Mouse (Mus musculus) hindbrain, embryonic 12.5 days (tissue): ENCODE measurements around the gene Vtcn1. TPM values are rescaled to one million over a fixed set of nuclear protein-coding genes. Genes with fewer than 3 reads are reported as not detected.

Experiments used
- ATAC-seq: fragments of 200-750 bp; cut with Nextera tagmentation; 2 replicates; pipeline ENCODE4 v1.8.0; 2017; ENCODE audit warnings: moderate TSS enrichment; ENCODE audit not compliant: low FRiP score
- H3K27ac ChIP-seq: fragments of 300-500 bp; sonication (generic); 2 replicates; pipeline ENCODE4 v1.5.1; 2016; ENCODE audit warnings: mild to moderate bottlenecking
- H3K27me3 ChIP-seq: fragments of 300-500 bp; sonication (generic); 2 replicates; pipeline ENCODE4 v1.6.1; 2016; ENCODE audit warnings: mild to moderate bottlenecking
- H3K36me3 ChIP-seq: fragments of 300-500 bp; sonication (generic); 2 replicates; pipeline ENCODE4 v1.6.1; 2016; ENCODE audit warnings: mild to moderate bottlenecking
- H3K4me1 ChIP-seq: fragments of 300-500 bp; sonication (generic); 2 replicates; pipeline ENCODE4 v1.6.1; 2016
- H3K4me2 ChIP-seq: fragments of 300-500 bp; sonication (generic); replicated peaks from 2 replicates; pipeline ENCODE4 v1.6.1; 2016; ENCODE audit warnings: mild to moderate bottlenecking
- H3K4me3 ChIP-seq: fragments of 300-500 bp; sonication (generic); 2 replicates; pipeline ENCODE4 v1.5.1; 2016; ENCODE audit warnings: mild to moderate bottlenecking
- H3K9ac ChIP-seq: fragments of 300-500 bp; sonication (generic); 2 replicates; pipeline ENCODE4 v1.6.1; 2016; ENCODE audit warnings: mild to moderate bottlenecking, moderate library complexity
- H3K9me3 ChIP-seq: fragments of 300-500 bp; sonication (generic); replicated peaks from 2 replicates; pipeline ENCODE4 v1.6.1; 2016; ENCODE audit warnings: mild to moderate bottlenecking
- WGBS: fragments of 180-500 bp; shearing (Covaris S2); methylation state at CpG from one replicate; pipeline ENCODE4 v1.1.7; 2016; 5-methylcytosine and 5-hydroxymethylcytosine counted together
- polyA plus RNA-seq: library from polyadenylated mRNA; unstranded; fragments of >200 nt; fragmentation: Nextera tagmentation; extraction: Ambion mirVana; gene quantifications from 2 replicates; pipeline ENCODE4 v1.2.1, GENCODE M21; 2016

The Vtcn1 gene
- polyA plus RNA-seq: 0.15 TPM in 1 of 2 replicates, not detected in the other

DNA sequence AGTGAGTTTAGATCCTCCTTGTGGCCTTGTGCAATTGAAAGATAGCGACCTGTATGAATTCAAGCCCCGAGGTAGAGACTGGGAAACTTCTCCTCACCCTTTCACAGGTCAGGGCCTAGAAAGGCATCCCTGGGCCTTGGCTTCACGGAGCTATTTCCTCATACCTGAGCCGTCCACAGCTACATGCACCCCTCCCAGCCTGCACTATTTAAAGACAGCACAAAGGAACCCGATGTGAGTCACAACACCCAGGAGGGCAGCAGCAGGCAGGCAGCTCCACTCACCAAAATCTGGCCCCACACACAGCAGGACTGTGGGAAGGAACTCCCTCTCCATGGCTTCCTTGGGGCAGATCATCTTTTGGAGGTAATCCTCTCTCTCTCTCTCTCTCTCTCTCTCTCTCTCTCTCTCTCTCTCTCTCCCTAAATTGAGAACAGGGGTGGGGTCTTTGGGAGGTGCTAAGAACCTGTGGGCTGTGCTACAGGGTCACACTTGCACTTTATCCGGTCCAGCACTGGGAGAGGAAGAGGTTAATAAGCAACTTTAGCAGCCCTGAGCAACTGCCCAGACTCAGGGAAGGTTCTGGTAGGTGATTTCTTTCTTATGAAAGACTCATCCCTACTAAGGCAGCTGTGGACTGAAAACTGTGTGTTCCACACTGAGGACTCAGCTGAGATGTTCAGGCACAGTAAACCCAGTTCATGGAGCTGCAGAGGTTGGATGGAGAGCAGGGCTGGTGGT lies at the start of gene Vtcn1:
Gene Vtcn1, plus strand, starts transcription at position 235 of the 741 bp plus-strand sequence.
- Histone ChIP-seq H3K9ac (no peak within 1 kb of the TSS), H3K36me3 (no peaks in the 10 kb centered on the region), H3K4me3 (no peak within 1 kb of the TSS), H3K9me3 (no peaks in the 10 kb centered on the region), H3K4me1 (no peaks in the 10 kb centered on the region), H3K4me2 (no peak within 1 kb of the TSS), H3K27ac (no peak within 1 kb of the TSS), H3K27me3 (no peaks in the 10 kb centered on the region)
- 56% methylated on average over 6 of the region's 6 CpGs for WGBS
- ATAC-seq: no peak

DNA sequence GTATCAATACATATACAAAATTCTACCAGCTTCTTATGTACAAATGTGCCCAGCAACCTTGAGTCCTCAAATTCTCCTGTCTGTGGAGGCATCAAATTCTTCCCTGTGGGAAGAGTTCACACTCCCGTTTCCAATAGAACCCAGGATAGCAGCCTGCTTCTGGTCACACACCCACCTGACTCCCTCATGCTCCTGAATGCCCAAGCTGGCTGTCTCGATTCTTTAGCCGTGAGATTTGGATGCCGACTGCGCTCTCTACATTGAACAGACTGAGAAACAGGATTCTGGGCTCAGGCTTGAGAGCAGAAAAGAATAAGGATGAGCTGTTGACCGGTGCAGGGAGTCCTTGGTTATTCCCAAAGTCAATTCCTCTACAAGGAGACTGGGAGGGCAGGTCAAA lies 48.3 kb upstream of the Vtcn1 start:
- WGBS: 78% methylated on average over 6 of the region's 6 CpGs
- H3K36me3 ChIP-seq: no peaks in the 10 kb centered on the region
- H3K4me2 ChIP-seq: no peak overlapping the region
- no peaks in the 10 kb centered on the region for H3K4me1 ChIP-seq
- H3K27me3 ChIP-seq: no peaks in the 10 kb centered on the region
- ATAC-seq: no peak
- no peak overlapping the region for H3K9ac ChIP-seq
- no peaks in the 10 kb centered on the region for H3K9me3 ChIP-seq
- H3K27ac ChIP-seq: no peak overlapping the region
- no peak overlapping the region for H3K4me3 ChIP-seq

DNA sequence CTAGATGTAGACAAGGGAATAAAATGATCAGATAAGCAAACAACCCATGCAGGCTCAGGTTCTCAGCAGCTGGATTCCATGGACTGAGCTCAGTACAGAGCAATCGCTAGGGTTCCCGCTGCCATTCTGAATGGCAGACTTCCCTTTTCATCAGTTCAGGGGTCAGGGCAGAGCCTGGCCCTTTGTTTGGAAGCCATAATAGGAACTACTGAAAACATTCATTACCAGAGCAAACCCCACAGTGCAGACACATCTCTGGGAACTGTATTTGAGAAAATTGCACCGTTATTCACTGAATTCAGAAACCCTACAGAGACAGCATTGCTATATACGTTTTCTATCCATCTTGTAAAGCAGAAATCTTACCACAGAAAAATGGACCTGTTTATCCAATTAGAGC lies 47.7 kb upstream of the Vtcn1 start:
- H3K4me2 ChIP-seq: no peak overlapping the region
- no peaks in the 10 kb centered on the region for H3K27me3 ChIP-seq
- ATAC-seq: no peak
- no peaks in the 10 kb centered on the region for H3K9me3 ChIP-seq
- no peak overlapping the region for H3K27ac ChIP-seq
- no peak overlapping the region for H3K4me3 ChIP-seq
- H3K4me1 ChIP-seq: no peaks in the 10 kb centered on the region
- 31% methylated on average over 4 of the region's 4 CpGs for WGBS
- no peaks in the 10 kb centered on the region for H3K36me3 ChIP-seq
- no peak overlapping the region for H3K9ac ChIP-seq

DNA sequence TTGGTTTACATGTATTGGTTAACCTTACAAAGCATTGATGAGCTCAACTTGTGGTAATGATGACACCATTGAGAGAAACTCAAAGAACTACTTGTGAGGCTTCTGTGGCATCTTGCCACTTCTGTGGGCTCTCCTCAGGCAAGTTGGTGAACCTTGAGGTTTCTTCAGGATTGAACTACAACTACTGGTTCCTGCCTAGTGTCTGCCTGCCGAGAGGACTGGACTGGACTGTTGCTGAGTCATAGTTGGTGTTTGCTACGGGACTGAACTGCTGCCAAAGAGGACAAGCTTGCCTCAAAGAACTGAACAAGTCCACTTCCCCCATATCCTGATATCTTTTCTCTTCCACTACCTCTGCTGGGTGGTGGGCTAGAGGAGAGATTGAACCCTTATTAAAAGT lies 39.2 kb upstream of the Vtcn1 start:
- no peak overlapping the region for H3K27ac ChIP-seq
- no peaks in the 10 kb centered on the region for H3K27me3 ChIP-seq
- H3K9ac ChIP-seq: no peak overlapping the region
- no peaks in the 10 kb centered on the region for H3K9me3 ChIP-seq
- H3K4me1 ChIP-seq: no peaks in the 10 kb centered on the region
- no peaks in the 10 kb centered on the region for H3K36me3 ChIP-seq
- ATAC-seq: no peak
- H3K4me2 ChIP-seq: no peak overlapping the region
- 87% methylated on average over 2 of the region's 2 CpGs for WGBS
- no peak overlapping the region for H3K4me3 ChIP-seq

DNA sequence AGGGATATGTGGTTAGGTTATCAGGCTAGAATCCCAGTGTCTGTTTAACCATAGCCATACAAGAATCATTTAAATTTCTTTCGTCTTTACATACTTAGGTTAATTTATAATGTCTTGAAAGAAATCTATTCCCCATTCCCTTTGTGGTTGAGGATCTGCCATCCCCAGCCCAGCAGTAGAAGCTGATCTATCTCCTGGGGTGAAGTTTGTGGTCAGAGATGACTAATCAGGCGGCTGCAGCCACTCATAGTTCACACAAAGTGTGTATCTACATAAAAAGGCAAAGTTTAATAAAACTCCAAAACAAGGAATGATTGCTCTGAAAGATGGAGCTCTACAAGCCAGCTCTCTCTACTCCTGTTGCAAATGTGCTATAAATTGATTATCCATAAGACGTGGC lies 33.6 kb upstream of the Vtcn1 start:
- Histone ChIP-seq H3K9me3 (no peaks in the 10 kb centered on the region), H3K4me2 (no peak overlapping the region), H3K27me3 (no peaks in the 10 kb centered on the region), H3K9ac (no peak overlapping the region), H3K27ac (no peak overlapping the region), H3K4me1 (no peaks in the 10 kb centered on the region), H3K4me3 (no peak overlapping the region), H3K36me3 (no peaks in the 10 kb centered on the region)
- ATAC-seq: no peak
- WGBS: 88% methylated on average over 3 of the region's 3 CpGs

DNA sequence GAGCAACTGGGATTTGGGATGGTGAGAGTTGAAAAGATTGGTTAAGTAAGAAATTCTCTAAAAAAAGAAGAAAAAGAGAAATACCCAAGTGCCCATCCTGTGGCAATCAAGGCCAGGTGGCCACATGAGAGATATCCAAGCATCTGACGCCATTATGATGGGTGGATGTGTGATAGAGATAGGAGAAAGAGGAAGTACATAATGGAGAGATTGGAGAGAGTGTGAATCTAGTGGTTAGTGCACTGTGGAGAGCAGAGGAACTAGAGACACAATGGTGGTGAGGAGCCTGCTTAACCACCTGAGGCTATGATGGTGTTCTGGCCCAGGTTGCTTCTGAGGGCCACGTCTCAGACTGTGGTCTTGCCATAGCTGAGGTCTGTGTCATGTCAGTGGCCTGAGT lies 31.9 kb upstream of the Vtcn1 start:
- no peaks in the 10 kb centered on the region for H3K9me3 ChIP-seq
- H3K4me2 ChIP-seq: no peak overlapping the region
- no peak overlapping the region for H3K27ac ChIP-seq
- H3K4me3 ChIP-seq: no peak overlapping the region
- H3K4me1 ChIP-seq: no peaks in the 10 kb centered on the region
- H3K36me3 ChIP-seq: no peaks in the 10 kb centered on the region
- no peaks in the 10 kb centered on the region for H3K27me3 ChIP-seq
- ATAC-seq: no peak
- H3K9ac ChIP-seq: no peak overlapping the region; the same call in 1 of the 2 replicates
- WGBS: 89% methylated on average over 2 of the region's 2 CpGs

DNA sequence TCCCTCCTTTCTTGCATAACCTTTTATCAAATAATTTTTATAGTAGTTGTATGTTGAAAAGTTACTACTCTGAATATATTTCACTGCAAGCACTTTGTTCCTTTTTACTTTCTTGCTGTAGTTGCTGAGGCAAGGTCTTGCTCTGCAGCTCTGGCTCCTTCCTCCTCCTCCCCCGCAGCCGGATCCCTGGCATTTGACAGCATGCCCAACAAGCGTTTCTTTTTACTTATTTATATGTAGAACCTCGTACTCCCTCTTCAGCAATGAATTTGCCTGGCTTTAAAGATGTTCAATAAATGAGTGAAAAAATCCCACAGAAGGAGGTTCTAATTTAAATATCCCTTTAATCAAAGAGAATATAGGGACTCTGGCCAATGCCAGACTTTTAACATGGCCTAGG lies 28.7 kb upstream of the Vtcn1 start:
- Histone ChIP-seq H3K9ac (no peak overlapping the region), H3K4me3 (no peak overlapping the region), H3K9me3 (no peaks in the 10 kb centered on the region), H3K27ac (no peak overlapping the region), H3K27me3 (no peaks in the 10 kb centered on the region), H3K4me2 (no peak overlapping the region), H3K36me3 (no peaks in the 10 kb centered on the region), H3K4me1 (no peaks in the 10 kb centered on the region)
- WGBS: 74% methylated on average over 4 of the region's 4 CpGs
- ATAC-seq: no peak

DNA sequence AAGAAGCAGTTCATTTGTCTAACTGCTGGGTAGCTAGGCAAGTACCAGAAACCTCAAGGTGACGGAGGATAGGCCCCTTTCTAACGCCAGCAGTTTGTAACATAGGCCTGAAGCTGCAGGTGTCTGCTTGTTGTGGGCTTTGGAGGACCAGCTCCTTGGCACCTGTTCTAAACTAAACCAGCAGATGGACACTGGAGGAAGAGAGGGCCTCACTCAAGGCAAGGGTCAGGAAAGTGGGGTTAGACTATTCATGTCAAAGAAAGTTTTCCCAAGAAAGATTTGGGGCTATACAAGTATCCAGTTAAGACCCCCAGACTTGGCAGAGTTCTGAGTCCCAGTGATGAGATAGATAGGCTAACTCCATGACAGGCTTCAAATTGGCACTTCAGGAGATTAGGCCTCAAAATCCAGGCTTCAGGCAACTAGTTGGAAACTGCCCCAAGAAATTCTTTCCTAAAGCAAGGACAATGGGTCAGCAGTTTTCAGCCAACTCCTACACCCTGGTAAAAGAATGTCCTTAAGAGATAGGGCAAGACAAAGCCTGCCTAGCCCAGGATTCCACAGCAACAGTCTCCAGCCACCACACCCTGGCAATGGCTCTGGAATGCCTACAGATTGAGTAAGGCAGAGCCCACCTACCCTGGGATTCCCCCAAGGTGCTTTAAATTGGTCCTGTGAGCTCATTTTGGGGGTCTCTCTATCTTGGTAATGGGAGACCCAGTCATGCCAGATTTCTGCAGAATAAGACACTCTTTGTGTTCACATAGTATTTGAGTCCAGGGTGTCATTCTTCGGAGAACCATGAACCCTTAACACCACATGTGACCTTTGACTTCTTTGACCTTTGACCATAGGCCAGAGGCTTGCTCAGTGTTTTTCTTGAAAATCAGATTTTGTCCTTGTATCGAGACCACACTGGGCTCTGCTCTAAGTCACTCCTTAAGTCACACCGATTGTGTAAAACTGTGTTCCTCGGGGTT lies 27.8 kb upstream of the Vtcn1 start:
- Histone ChIP-seq H3K27ac (no peak overlapping the region), H3K9me3 (no peaks in the 10 kb centered on the region), H3K27me3 (no peaks in the 10 kb centered on the region), H3K4me1 (no peaks in the 10 kb centered on the region), H3K36me3 (no peaks in the 10 kb centered on the region), H3K4me2 (no peak overlapping the region), H3K4me3 (no peak overlapping the region), H3K9ac (no peak overlapping the region)
- ATAC-seq: no peak
- WGBS: 72% methylated on average over 6 of the region's 6 CpGs

DNA sequence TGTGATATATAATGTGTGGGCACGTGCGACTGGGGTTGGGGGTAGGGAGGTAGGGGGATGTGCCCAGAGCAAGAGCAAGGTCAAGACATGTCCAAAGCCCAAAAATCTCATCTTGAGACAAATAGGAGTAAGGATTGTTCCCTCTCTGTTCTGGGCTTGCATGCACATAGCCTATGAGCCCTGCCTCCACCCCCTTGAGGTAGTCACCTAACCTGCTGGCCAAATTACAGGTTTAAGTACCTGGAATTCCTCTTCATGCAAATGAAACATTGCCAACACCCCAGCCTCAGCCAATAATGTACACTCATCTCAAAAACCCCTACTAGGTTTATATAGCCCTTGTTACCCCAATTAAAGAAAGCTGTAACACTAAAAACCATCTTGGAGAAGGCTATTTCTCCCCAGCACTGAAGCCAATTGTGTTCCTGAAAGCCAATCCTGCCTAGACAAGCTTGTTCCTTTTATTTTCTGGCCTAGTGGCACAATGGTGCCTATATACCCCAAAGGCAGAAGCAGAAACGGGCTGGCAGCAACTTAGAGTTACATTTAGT lies 26.3 kb upstream of the Vtcn1 start:
- Histone ChIP-seq H3K9ac (no peak overlapping the region), H3K4me1 (no peaks in the 10 kb centered on the region), H3K4me3 (no peak overlapping the region), H3K36me3 (no peaks in the 10 kb centered on the region), H3K27me3 (no peaks in the 10 kb centered on the region), H3K9me3 (no peaks in the 10 kb centered on the region), H3K4me2 (no peak overlapping the region), H3K27ac (no peak overlapping the region)
- WGBS: 86% methylated on average over 3 of the region's 3 CpGs
- no peak for ATAC-seq

DNA sequence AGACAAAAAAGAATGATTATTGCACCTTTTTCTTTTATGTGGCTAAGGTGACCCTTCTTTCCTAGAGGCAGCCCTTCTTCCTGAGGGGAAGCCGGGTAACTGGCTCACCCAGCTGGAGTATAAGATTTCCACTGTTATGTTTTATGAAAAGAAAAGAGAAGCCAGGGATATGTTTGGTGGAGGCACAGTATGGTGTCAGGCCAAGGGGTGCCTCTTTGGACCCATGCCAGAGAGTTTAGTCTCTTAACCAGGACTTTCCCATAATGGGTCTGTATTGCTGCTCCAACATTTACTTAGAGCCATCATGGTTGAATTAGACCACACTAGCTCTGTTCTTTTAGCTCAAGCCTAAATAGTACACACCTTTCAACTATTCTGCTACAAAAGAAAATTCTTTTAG lies 20.3 kb upstream of the Vtcn1 start:
- no peak for ATAC-seq
- no peaks in the 10 kb centered on the region for H3K4me1 ChIP-seq
- 91% methylated on average over 1 of the region's 1 CpGs for WGBS
- H3K36me3 ChIP-seq: no peaks in the 10 kb centered on the region
- no peak overlapping the region for H3K27ac ChIP-seq
- no peak overlapping the region for H3K9ac ChIP-seq
- H3K9me3 ChIP-seq: no peaks in the 10 kb centered on the region
- no peak overlapping the region for H3K4me2 ChIP-seq
- H3K27me3 ChIP-seq: no peaks in the 10 kb centered on the region
- H3K4me3 ChIP-seq: no peak overlapping the region

DNA sequence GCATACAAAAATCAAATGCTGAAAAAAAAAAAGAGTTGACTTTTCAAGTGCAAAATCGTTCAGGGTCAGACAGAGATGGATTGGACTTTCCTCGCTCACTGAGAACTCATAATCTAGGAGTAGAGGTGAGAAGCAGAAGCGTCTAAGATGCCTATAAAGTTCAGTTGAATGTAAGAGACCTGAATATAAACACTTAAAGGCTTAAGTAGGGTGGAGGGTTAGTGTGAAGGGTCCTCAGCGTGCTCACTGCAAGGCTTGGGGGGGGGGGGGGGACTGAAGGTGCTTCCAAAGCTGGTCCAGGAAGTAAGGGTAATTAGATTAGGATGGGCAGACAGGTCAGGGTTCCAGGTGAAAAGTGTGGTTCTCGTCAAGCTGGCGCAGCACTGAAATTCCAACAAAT lies 19.3 kb upstream of the Vtcn1 start:
- no peak overlapping the region for H3K4me2 ChIP-seq
- ATAC-seq: no peak
- no peaks in the 10 kb centered on the region for H3K27me3 ChIP-seq
- no peaks in the 10 kb centered on the region for H3K36me3 ChIP-seq
- H3K9ac ChIP-seq: no peak overlapping the region
- 63% methylated on average over 6 of the region's 6 CpGs for WGBS
- H3K9me3 ChIP-seq: no peaks in the 10 kb centered on the region
- no peaks in the 10 kb centered on the region for H3K4me1 ChIP-seq
- no peak overlapping the region for H3K4me3 ChIP-seq
- H3K27ac ChIP-seq: no peak overlapping the region

DNA sequence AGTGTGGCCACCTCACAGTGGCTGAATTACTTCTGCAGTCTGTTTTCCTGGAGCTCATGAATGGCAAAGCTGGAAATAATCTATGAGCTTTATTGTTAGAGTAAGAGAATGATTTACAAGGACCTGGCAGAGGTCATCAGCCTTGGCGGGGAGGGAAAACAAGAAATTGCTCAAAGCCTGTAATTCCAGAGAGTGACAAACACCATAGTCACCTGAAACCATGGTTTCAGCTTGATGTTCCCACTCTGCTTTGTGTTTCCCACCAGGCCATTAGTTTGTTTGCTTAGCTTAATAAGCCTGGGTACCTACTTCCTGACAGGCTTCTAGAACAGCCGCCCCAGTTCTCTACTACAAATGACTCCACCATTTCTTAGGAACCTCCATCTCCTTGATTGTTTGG lies 14.8 kb upstream of the Vtcn1 start:
- 73% methylated on average over 2 of the region's 2 CpGs for WGBS

More for the DNA sequence above, 14.8 kb upstream of the Vtcn1 start:
- H3K27me3 ChIP-seq: no peaks in the 10 kb centered on the region
- no peaks in the 10 kb centered on the region for H3K36me3 ChIP-seq
- no peak overlapping the region for H3K4me3 ChIP-seq
- ATAC-seq: no peak
- no peak overlapping the region for H3K4me2 ChIP-seq
- H3K9me3 ChIP-seq: no peaks in the 10 kb centered on the region
- H3K4me1 ChIP-seq: no peaks in the 10 kb centered on the region
- H3K9ac ChIP-seq: no peak overlapping the region
- H3K27ac ChIP-seq: no peak overlapping the region
